Mouse (Mus musculus) layer of hippocampus, adult 2 months (tissue): ENCODE results near the gene Fam117a. TPM values are rescaled to one million over a fixed set of nuclear protein-coding genes. Genes with fewer than 3 reads are reported as not detected.

Experiments
- DNase-seq, 2 experiments: peaks; one replicate each; pipeline ENCODE4 v3.0.0; 2022; ENCODE audit warnings: low spot score in 2 of 2
- H3K27ac ChIP-seq: fragments of 200-600 bp; 2 replicates; pipeline ENCODE4 v1.8.1; 2022
- H3K4me3 ChIP-seq: fragments of 200-600 bp; 2 replicates; pipeline ENCODE4 v1.8.1; 2022; ENCODE audit warnings: mild to moderate bottlenecking
- CTCF ChIP-seq: fragments of 200-600 bp; conservative IDR thresholded peaks from 2 replicates; pipeline ENCODE4 v1.8.1; 2022; ENCODE audit warnings: antibody characterized with exemption, mild to moderate bottlenecking, moderate library complexity
- total RNA-seq, 2 experiments: library from RNA; stranded (reverse); gene quantifications; 2 replicates each; pipeline ENCODE4 v1.2.3; 2021

Gene Fam117a
- total RNA-seq, 2 experiments from 2014 or later, result 4.1 to 6.0 TPM

- peak overlapping the region; percentile 83 for H3K4me3 ChIP-seq
- peak in 1 of 2 experiments; percentile 21 for DNase-seq
- H3K27ac ChIP-seq, result peak overlapping the region; percentile 74
- no peak for TF ChIP-seq CTCF
These were observed 453 bp downstream of the Fam117a start for GRCm38 (mm10) chr11:95337129-95337813.

- TF ChIP-seq CTCF, result no peak
- peak overlapping the region; percentile 83 for H3K4me3 ChIP-seq
- no peak overlapping the region for H3K27ac ChIP-seq
- DNase-seq, result no peak
These were observed 1.1 kb downstream of the Fam117a start for GRCm38 (mm10) chr11:95337846-95338342.

- TF ChIP-seq CTCF, result no peak
- DNase-seq, result no peak
- Histone ChIP-seq H3K4me3 (no peak overlapping the region), H3K27ac (0 out of 2 replicates have a peak overlapping the region, but pooled peaks have one; percentile 43)
These were observed 2.7 kb downstream of the Fam117a start for GRCm38 (mm10) chr11:95339471-95340021.

- Histone ChIP-seq H3K4me3 (no peak overlapping the region), H3K27ac (no peak overlapping the region)
- no peak for TF ChIP-seq CTCF
- no peak for DNase-seq
These were observed 3.4 kb downstream of the Fam117a start for GRCm38 (mm10) chr11:95340259-95340658.

GRCm38 (mm10) chr11:95340664-95341063 lies 3.8 kb downstream of the Fam117a start:
- no peak for TF ChIP-seq CTCF
- DNase-seq, result no peak
- Histone ChIP-seq H3K4me3 (no peak overlapping the region), H3K27ac (no peak overlapping the region)

- peak in 1 of 2 experiments; percentile 23 for DNase-seq
- TF ChIP-seq CTCF, result no peak
These were observed 6.4 kb downstream of the Fam117a start for GRCm38 (mm10) chr11:95343180-95343579.

GRCm38 (mm10) chr11:95344181-95344580 lies 7.4 kb downstream of the Fam117a start:
- Histone ChIP-seq H3K27ac (peak overlapping the region; percentile 64; the same call in 1 of the 2 replicates), H3K4me3 (no peak overlapping the region)
- no peak for DNase-seq
- TF ChIP-seq CTCF, result no peak

More at GRCm38 (mm10) chr11:95343180-95343579, 6.4 kb downstream of the Fam117a start:
- Histone ChIP-seq H3K4me3 (no peak overlapping the region), H3K27ac (peak overlapping the region; percentile 64)

- no peak overlapping the region for H3K4me3 ChIP-seq
- TF ChIP-seq CTCF, result no peak
- peak overlapping the region; percentile 29; the same call in 1 of the 2 replicates for H3K27ac ChIP-seq
- no peak for DNase-seq
These were observed 13.5 kb downstream of the Fam117a start for GRCm38 (mm10) chr11:95350289-95350688.

GRCm38 (mm10) chr11:95350960-95351359 lies 14.1 kb downstream of the Fam117a start:
- TF ChIP-seq CTCF, result no peak
- no peak overlapping the region for H3K27ac ChIP-seq
- no peak for DNase-seq
- H3K4me3 ChIP-seq, result no peak overlapping the region

GRCm38 (mm10) chr11:95352686-95353085 lies 15.9 kb downstream of the Fam117a start:
- Histone ChIP-seq H3K27ac (no peak overlapping the region), H3K4me3 (no peak overlapping the region)
- no peak for DNase-seq
- peak; percentile 17; the same call in 1 of the 2 replicates for TF ChIP-seq CTCF

GRCm38 (mm10) chr11:95353226-95353625 lies 16.4 kb downstream of the Fam117a start:
- TF ChIP-seq CTCF, result no peak
- H3K4me3 ChIP-seq, result no peak overlapping the region
- no peak for DNase-seq
- no peak overlapping the region for H3K27ac ChIP-seq

- Histone ChIP-seq H3K27ac (no peak overlapping the region), H3K4me3 (no peak overlapping the region)
- DNase-seq, result no peak
- TF ChIP-seq CTCF, result no peak
These were observed 17.6 kb downstream of the Fam117a start for GRCm38 (mm10) chr11:95354228-95354944.
